8 mouse cellular contexts compared by ENCODE assay signal in genomic region chr4:124700248-124700971, GRCm38 (mm10). TPM values are rescaled to one million over a fixed set of nuclear protein-coding genes. Genes with fewer than 3 reads are reported as not detected.
DNase-seq lines count a peak whose midpoint lies in the region; ATAC-seq and TF ChIP-seq lines count a peak whose summit lies in the region.

Gene Fhl3, plus strand, starts transcription at chr4:124700701.

- peak; percentile 46 for ATAC-seq in forebrain, embryonic 15.5 days (replicated peaks)
- peak; percentile 79 for ATAC-seq in limb, embryonic 14.5 days (ENCODE audit: low FRiP score, low read depth)
- peak; percentile 27; the same call in 1 of the 2 replicates for ATAC-seq in midbrain, embryonic 14.5 days (ENCODE audit: low FRiP score, low TSS enrichment)

- H3K4me2 ChIP-seq in forebrain, embryonic 15.5 days (replicated peaks), result peak within 1 kb of the TSS; percentile 98
- H3K4me2 ChIP-seq in limb, embryonic 14.5 days (replicated peaks; ENCODE audit: low read depth, low read length, severe bottlenecking), result peak within 1 kb of the TSS; percentile 75
- H3K4me2 ChIP-seq in midbrain, embryonic 14.5 days (ENCODE audit: low read length), result peak within 1 kb of the TSS; percentile 99

- TF ChIP-seq POLR2A in limb, embryonic 14.5 days (IDR thresholded peaks at IDR 0.05; ENCODE audit: borderline replicate concordance, extremely low read depth, insufficient read depth, insufficient read length), result 0 out of 2 replicates have a peak, but pooled peaks have one; percentile 48
- 0 out of 2 replicates have a peak, but pooled peaks have one; percentile 27 for TF ChIP-seq POLR2A in testis, adult 2 months (IDR thresholded peaks at IDR 0.05; ENCODE audit: control insufficient read depth, low read depth, low read length)

- DNase-seq in ZHBTc4 (ENCODE audit: low read depth, low spot score), result peak; percentile 90
- peak; percentile 80 for DNase-seq in hindbrain, embryonic 10.5 days (ENCODE audit: low spot score)
- peak; percentile 93 for DNase-seq in limb, embryonic 14.5 days (ENCODE audit: low spot score)
- DNase-seq in midbrain, embryonic 14.5 days, result peak; percentile 60
- DNase-seq in layer of hippocampus, adult 11-12 months (ENCODE audit: low spot score), result no peak

- peaks cover 49% of the 10 kb centered on the region for H3K79me2 ChIP-seq in C2C12 (ENCODE audit: control insufficient read depth, insufficient read depth)

- under 1% methylated on average over 39 of the region's 59 CpGs for WGBS in forebrain, embryonic 15.5 days
- under 1% methylated on average over 54 of the region's 59 CpGs for WGBS in hindbrain, embryonic 10.5 days
- WGBS in limb, embryonic 14.5 days, result 0% methylated on average over 28 of the region's 59 CpGs
- WGBS in midbrain, embryonic 14.5 days, result under 1% methylated on average over 50 of the region's 59 CpGs

- no peak for TF ChIP-seq CTCF in C2C12 (IDR thresholded peaks at IDR 0.05; ENCODE audit: control insufficient read depth, insufficient read depth, insufficient read length)
- no peak for TF ChIP-seq CTCF in testis, adult 2 months (IDR thresholded peaks at IDR 0.05; ENCODE audit: control insufficient read depth, insufficient read depth, insufficient replicate concordance, low read depth, low read length)

- peaks cover 44% of the 10 kb centered on the region for H3K79me3 ChIP-seq in C2C12 (ENCODE audit: low read depth)

- H3K9ac ChIP-seq in forebrain, embryonic 15.5 days (replicated peaks), result peak within 1 kb of the TSS; percentile 56
- H3K9ac ChIP-seq in limb, embryonic 14.5 days (ENCODE audit: low read depth, low read length, severe bottlenecking), result peak within 1 kb of the TSS; percentile 84
- H3K9ac ChIP-seq in midbrain, embryonic 14.5 days (replicated peaks; ENCODE audit: low read length), result peak within 1 kb of the TSS; percentile 60

- H3K9me3 ChIP-seq in forebrain, embryonic 15.5 days, result no peaks in the 10 kb centered on the region
- H3K9me3 ChIP-seq in hindbrain, embryonic 10.5 days, result no peaks in the 10 kb centered on the region
- H3K9me3 ChIP-seq in limb, embryonic 14.5 days (ENCODE audit: control insufficient read depth, low read length), result no peaks in the 10 kb centered on the region
- no peaks in the 10 kb centered on the region for H3K9me3 ChIP-seq in midbrain, embryonic 14.5 days (ENCODE audit: control insufficient read depth, low read length)

- H3K4me1 ChIP-seq in forebrain, embryonic 15.5 days, result peaks cover 47% of the 10 kb centered on the region
- H3K4me1 ChIP-seq in hindbrain, embryonic 10.5 days (replicated peaks), result peaks cover 68% of the 10 kb centered on the region
- peaks cover 45% of the 10 kb centered on the region for H3K4me1 ChIP-seq in limb, embryonic 14.5 days (ENCODE audit: control insufficient read depth, insufficient read depth, low read length)
- H3K4me1 ChIP-seq in midbrain, embryonic 14.5 days (ENCODE audit: control insufficient read depth, insufficient read depth, low read length), result peaks cover 19% of the 10 kb centered on the region
- peaks cover 20% of the 10 kb centered on the region for H3K4me1 ChIP-seq in testis, adult 2 months (ENCODE audit: control insufficient read depth, insufficient read depth, low read length)

- H3K36me3 ChIP-seq in C2C12 (ENCODE audit: control insufficient read depth, insufficient read depth), result peaks cover 16% of the 10 kb centered on the region
- H3K36me3 ChIP-seq in forebrain, embryonic 15.5 days, result no peaks in the 10 kb centered on the region
- H3K36me3 ChIP-seq in hindbrain, embryonic 10.5 days, result no peaks in the 10 kb centered on the region
- peaks cover under 1% of the 10 kb centered on the region for H3K36me3 ChIP-seq in limb, embryonic 14.5 days (ENCODE audit: control insufficient read depth, insufficient read depth, low read length)
- H3K36me3 ChIP-seq in midbrain, embryonic 14.5 days (ENCODE audit: control insufficient read depth, insufficient read depth, low read length), result no peaks in the 10 kb centered on the region
- no peaks in the 10 kb centered on the region for H3K36me3 ChIP-seq in testis, adult 2 months (ENCODE audit: control insufficient read depth, insufficient read depth, low read length)

- no peak within 1 kb of the TSS; the same call in 1 of the 2 replicates for H3K27ac ChIP-seq in forebrain, embryonic 15.5 days (replicated peaks)
- H3K27ac ChIP-seq in hindbrain, embryonic 10.5 days, result peak within 1 kb of the TSS; percentile 89
- H3K27ac ChIP-seq in limb, embryonic 14.5 days (replicated peaks; ENCODE audit: low read depth, low read length), result peak within 1 kb of the TSS; percentile 88
- H3K27ac ChIP-seq in midbrain, embryonic 14.5 days (replicated peaks; ENCODE audit: low read depth, low read length), result no peak within 1 kb of the TSS
- H3K27ac ChIP-seq in testis, adult 2 months (ENCODE audit: control insufficient read depth, insufficient read depth, low read depth, low read length), result peak within 1 kb of the TSS; percentile 73

- peak within 1 kb of the TSS; percentile 84 for H3K4me3 ChIP-seq in C2C12 (ENCODE audit: insufficient read depth, poor library complexity, severe bottlenecking)
- H3K4me3 ChIP-seq in forebrain, embryonic 15.5 days, result peak within 1 kb of the TSS; percentile 65
- H3K4me3 ChIP-seq in hindbrain, embryonic 10.5 days, result peak within 1 kb of the TSS; percentile 91
- peak within 1 kb of the TSS; percentile 87 for H3K4me3 ChIP-seq in limb, embryonic 14.5 days (replicated peaks; ENCODE audit: low read length)
- H3K4me3 ChIP-seq in midbrain, embryonic 14.5 days (replicated peaks; ENCODE audit: low read depth, low read length), result peak within 1 kb of the TSS; percentile 59
- peak within 1 kb of the TSS; percentile 76 for H3K4me3 ChIP-seq in testis, adult 2 months (ENCODE audit: control insufficient read depth, low read depth, low read length)

- peak within 1 kb of the TSS; percentile 94 for H3ac ChIP-seq in C2C12 (ENCODE audit: control insufficient read depth, insufficient read length, low read depth)

- H3K27me3 ChIP-seq in C2C12 (ENCODE audit: control insufficient read depth, insufficient read depth, insufficient read length), result no peaks in the 10 kb centered on the region
- H3K27me3 ChIP-seq in forebrain, embryonic 15.5 days, result peaks cover 6% of the 10 kb centered on the region
- peaks cover 64% of the 10 kb centered on the region for H3K27me3 ChIP-seq in hindbrain, embryonic 10.5 days (ENCODE audit: insufficient read depth, poor library complexity, severe bottlenecking)
- H3K27me3 ChIP-seq in limb, embryonic 14.5 days (ENCODE audit: control insufficient read depth, insufficient read depth, low read length), result no peaks in the 10 kb centered on the region
- peaks cover 9% of the 10 kb centered on the region; the same call in 1 of the 2 replicates for H3K27me3 ChIP-seq in midbrain, embryonic 14.5 days (ENCODE audit: control insufficient read depth, insufficient read depth, low read length)
- H3K27me3 ChIP-seq in testis, adult 2 months (ENCODE audit: control insufficient read depth, insufficient read depth, low read length), result no peaks in the 10 kb centered on the region

TF ChIP-seq in C2C12, 6 proteins besides CTCF, POLR2A, EP300 and RAD21:
- TF ChIP-seq MAX (IDR thresholded peaks at IDR 0.05), result no peak
- no peak for TF ChIP-seq CEBPB (IDR thresholded peaks at IDR 0.05; ENCODE audit: low read depth)
- no peak for TF ChIP-seq FOSL1 (IDR thresholded peaks at IDR 0.05; ENCODE audit: insufficient read depth, low read length, poor library complexity, severe bottlenecking)
- TF ChIP-seq USF1 (IDR thresholded peaks at IDR 0.05; ENCODE audit: low read depth), result no peak
- TF ChIP-seq MYOD1 (IDR thresholded peaks at IDR 0.05; ENCODE audit: control insufficient read depth, insufficient read length, low read depth), result no peak
- no peak for TF ChIP-seq MYOG (IDR thresholded peaks at IDR 0.05; ENCODE audit: control insufficient read depth, extremely low read depth, insufficient read length)

RNA-seq across cellular contexts. Expression of gene Fhl3, which starts in this region (rescaled TPM):
- polyA plus RNA-seq in C2C12 (2012; fragmentation: generic; extraction: Trizol), result 206 TPM
- 1.6 and 2.2 TPM in 2 replicates for polyA plus RNA-seq in forebrain, embryonic 15.5 days (2015; fragmentation: Nextera tagmentation; extraction: Ambion mirVana)
- 4.0 and 5.7 TPM in 2 replicates for polyA plus RNA-seq in hindbrain, embryonic 10.5 days (2016; fragmentation: Nextera tagmentation; extraction: Ambion mirVana)
- 30.6 and 43.7 TPM in 2 replicates for polyA plus RNA-seq in limb, embryonic 14.5 days (2012; rRNA removed)
- polyA plus RNA-seq in limb, embryonic 14.5 days (2014; fragmentation: Nextera tagmentation; extraction: Ambion mirVana), result 18.1 and 20.4 TPM in 2 replicates
- polyA plus RNA-seq in midbrain, embryonic 14.5 days (2014; fragmentation: Nextera tagmentation; extraction: Ambion mirVana), result 0.73 and 1.8 TPM in 2 replicates
- 1.2 and 1.6 TPM in 2 replicates for polyA plus RNA-seq in testis, adult 2 months (2012; rRNA removed)

Comparison
In these comparisons a context has a peak if more than half of its experiments do, and no peak if none do; other contexts are left out.
1. ATAC-seq: peak in every context shown above with its lines; median percentile 79 in limb, embryonic 14.5 days; 46 in forebrain, embryonic 15.5 days; 27 in midbrain, embryonic 14.5 days.
2. H3K27ac ChIP-seq: peak in hindbrain, embryonic 10.5 days (single experiment), limb, embryonic 14.5 days (single experiment) and testis, adult 2 months (single experiment); none in forebrain, embryonic 15.5 days (single experiment) and midbrain, embryonic 14.5 days (single experiment).
3. Peak in every context shown above with its lines, with median percentiles within 50 percentile points of each other: H3K4me3 ChIP-seq, H3K4me2 ChIP-seq and H3K9ac ChIP-seq.